Mouse (Mus musculus): ENCODE data around the gene Ntmt1.

Gene Ntmt1

GRCm38 (mm10) chr2:30807648-30808295 lies at the start of gene Ntmt1:
Gene Ntmt1, plus strand, starts transcription at chr2:30807826.
- peak; percentile 100 for DNase-seq (ENCODE audit: low spot score)

GRCm38 (mm10) chr2:30758341-30759087 lies 49.1 kb upstream of the Ntmt1 start:
- DNase-seq (ENCODE audit: low spot score): peak; percentile 97

- no peak for DNase-seq (ENCODE audit: low spot score)
These were observed 48.6 kb upstream of the Ntmt1 start for GRCm38 (mm10) chr2:30759088-30759374.

DNA sequence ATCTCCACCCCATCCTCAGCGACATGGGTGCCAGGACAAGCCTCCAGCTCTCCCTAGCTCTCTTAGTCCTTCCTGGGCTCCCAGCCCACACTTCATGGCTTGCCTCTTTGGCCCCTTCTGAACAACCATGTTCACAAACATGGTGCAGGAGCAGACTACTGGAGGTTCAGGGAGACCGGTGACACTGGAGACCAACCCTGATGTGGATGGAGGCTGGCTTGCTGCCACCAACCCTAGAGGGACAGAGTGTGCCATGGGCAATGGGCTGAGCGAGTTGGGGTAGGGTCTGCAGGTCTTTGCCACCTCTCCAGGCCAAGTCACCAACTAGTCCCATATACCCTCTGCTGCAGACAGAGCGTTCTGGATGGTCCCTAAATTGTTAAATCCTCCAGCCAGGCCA lies 48.2 kb upstream of the Ntmt1 start:
- no peak for DNase-seq (ENCODE audit: low spot score)

GRCm38 (mm10) chr2:30759858-30760547 lies 47.6 kb upstream of the Ntmt1 start:
- DNase-seq (ENCODE audit: low spot score): peak; percentile 83

- DNase-seq (ENCODE audit: low spot score): peak; percentile 84
These were observed 46.9 kb upstream of the Ntmt1 start for GRCm38 (mm10) chr2:30760706-30761105.

- no peak for DNase-seq (ENCODE audit: low spot score)
These were observed 41.2 kb upstream of the Ntmt1 start for GRCm38 (mm10) chr2:30766446-30766845.

GRCm38 (mm10) chr2:30767626-30768240 lies 39.9 kb upstream of the Ntmt1 start:
- DNase-seq (ENCODE audit: low spot score): no peak

GRCm38 (mm10) chr2:30768529-30768928 lies 39.1 kb upstream of the Ntmt1 start:
- no peak for DNase-seq (ENCODE audit: low spot score)

DNA sequence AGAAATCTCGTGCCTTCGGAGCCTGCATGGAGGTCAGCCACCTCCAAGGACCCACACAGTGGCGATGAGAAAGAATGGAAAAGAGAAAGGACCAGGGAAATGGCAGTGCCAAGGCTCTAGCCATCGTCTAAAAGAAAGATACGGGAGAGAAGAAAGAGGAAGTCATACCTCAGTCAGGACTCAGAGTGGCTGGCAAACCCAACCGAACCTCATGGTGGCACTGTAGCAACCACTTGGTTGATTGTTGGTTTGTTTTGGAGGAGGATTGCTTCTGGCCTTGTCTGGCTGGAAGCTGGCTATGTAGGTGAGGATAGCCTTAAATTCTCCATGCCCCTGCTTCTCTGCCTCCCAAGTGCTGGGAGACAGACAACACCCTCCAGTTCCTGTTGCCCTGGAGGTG lies 38.4 kb upstream of the Ntmt1 start:
- DNase-seq (ENCODE audit: low spot score): no peak

DNA sequence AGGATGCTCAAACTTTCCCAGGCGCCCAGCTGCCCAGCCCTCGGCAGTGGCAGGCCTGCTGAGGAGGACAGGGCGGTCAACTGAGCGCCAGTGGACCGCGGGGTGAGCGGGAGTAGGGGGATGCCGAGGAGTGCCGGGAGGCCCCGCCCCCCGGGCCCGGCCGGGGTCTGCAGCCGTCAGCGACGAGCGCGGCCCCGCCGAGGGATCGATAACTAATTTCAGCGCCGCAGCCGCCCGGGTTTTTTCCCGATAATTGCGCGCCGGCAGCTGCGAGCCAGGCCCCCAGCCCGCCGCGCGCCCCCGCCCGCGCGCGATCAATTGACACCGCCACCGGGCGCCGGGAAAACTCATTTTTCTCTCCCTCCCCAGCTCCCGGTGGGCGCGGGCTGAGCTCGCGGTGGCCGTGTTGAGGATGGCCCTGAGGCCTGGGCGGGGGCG lies 36.2 kb upstream of the Ntmt1 start:
- DNase-seq (ENCODE audit: low spot score): peak; percentile 66

DNA sequence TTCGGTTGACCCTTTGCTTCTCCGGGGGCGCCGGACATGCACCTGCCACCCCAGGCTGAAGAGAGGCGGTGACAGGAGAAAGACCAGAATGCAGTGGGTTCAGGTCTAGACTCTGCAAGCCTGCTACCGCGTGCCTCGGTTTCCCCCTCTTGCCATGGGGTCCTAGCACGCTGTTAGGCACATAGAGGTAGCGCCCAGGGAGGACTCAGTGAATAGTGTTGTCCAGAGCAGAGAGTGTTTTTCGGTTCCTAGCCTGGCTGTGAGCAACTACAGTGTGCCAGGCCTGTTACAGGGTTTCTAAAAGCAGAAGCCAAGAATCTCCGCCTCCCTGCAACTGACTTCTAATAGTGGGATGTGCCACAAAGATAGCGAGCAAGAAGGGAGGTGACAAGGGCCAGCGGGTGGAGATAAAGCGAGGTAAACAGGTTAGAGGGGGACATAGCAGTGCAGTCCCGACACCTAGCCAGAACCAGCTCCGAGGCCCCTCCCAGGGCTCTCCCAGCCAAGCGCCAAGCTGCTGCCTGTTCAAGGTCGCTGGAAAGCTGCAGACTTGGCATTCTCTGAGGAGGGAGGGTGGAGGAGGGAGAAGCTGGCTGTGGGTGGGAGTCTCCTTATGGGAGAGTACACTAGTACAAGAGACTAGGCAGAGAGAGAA lies 35.7 kb upstream of the Ntmt1 start:
- DNase-seq (ENCODE audit: low spot score): peak; percentile 61

- peak; percentile 56 for DNase-seq (ENCODE audit: low spot score)
These were observed 34.9 kb upstream of the Ntmt1 start for GRCm38 (mm10) chr2:30772581-30773312.

DNA sequence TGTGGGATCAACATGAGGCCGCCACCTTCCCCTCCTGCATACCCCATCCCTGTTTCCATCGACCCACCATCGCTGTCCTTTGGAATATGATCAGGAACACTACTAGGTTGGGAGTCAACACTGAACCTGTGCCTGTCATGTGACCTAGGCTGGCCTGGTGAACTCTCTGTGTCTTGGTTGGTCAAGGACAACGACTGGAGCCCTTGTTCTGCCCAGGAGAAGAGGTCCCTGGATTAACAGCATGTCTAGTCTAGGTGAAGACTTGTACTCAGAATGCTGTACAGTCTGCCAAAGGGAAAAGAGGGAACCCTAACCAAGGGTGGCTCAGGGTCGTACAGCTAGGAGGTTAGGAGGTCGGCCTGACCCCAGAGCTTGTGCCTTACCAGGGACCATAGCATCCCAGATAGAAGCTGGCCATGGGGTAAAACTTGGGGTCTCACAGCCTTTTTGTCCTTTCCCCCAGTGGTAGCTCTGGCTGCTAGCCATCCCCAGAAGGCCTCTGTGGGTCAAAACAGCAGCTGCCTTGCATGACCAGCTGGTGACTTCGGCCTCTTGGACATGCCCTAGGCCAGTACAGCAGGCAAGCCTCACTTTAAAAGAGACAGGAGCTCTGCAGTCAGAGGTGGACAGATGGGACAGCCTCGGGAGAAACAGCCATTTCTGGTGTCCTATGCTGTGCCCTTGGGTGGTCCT lies 34.2 kb upstream of the Ntmt1 start:
- no peak for DNase-seq (ENCODE audit: low spot score)

- DNase-seq (ENCODE audit: low spot score): no peak
These were observed 31.7 kb upstream of the Ntmt1 start for GRCm38 (mm10) chr2:30775955-30776354.

DNA sequence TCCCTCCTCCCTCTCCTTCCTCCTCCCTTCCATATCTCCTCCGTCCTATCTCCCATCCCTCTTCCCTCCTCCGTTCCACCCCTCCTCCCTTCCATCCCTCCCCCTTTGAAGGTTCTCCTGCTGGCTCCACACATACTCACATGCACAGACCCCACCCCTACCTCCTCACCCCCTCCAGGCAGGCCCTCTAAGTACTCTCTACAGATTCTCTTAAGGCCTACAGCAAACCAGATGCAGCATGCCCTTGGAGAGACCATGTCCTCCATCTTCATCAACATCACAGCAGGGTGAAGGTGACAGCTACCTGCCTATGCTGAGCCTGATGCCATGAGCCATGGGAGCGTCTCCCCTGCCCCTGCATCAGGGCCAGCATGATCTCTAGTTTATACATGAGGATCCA lies 30.4 kb upstream of the Ntmt1 start:
- DNase-seq (ENCODE audit: low spot score): no peak

GRCm38 (mm10) chr2:30778235-30778634 lies 29.4 kb upstream of the Ntmt1 start:
- DNase-seq (ENCODE audit: low spot score): no peak

GRCm38 (mm10) chr2:30779241-30779640 lies 28.4 kb upstream of the Ntmt1 start:
- peak; percentile 93 for DNase-seq (ENCODE audit: low spot score)

GRCm38 (mm10) chr2:30782312-30783290 lies 25.0 kb upstream of the Ntmt1 start:
- no peak for DNase-seq (ENCODE audit: low spot score)

DNA sequence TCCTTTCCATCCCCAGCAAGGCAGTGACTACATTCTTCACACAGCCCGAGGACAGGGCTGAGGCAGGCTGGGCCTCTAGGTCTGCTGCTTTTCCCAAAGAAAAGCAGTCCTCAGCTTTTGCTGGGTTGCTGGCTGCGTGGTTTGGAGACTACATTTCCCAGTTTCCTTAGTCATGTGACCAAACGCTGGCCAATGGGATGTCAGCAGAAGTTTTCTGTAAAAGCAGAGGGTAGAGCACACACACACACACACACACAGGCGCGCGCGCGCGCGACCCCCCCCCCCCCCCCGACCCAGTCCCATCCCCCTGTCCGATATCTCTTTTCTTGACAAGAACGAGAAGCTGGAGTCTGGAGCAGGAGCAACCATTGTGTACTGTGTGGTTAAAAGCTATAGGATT lies 24.3 kb upstream of the Ntmt1 start:
- DNase-seq (ENCODE audit: low spot score): peak; percentile 84

Data from embryo, embryonic 10.5 days (tissue).